Mouse (Mus musculus): Measurements from ENCODE around the gene B4galt5. TPM values are rescaled to one million over a fixed set of nuclear protein-coding genes. Genes with fewer than 3 reads are reported as not detected.
A peak's percentile ranks its signal among the peaks of the same experiment; 100 is the strongest.

The B4galt5 gene
- polyA plus RNA-seq, 1 experiment from 2014 or later = 14.8 TPM

GRCm38 (mm10) chr2:167326582-167326981 lies 22.4 kb downstream of the B4galt5 start:
- H3K36me3 ChIP-seq = no peaks in the 10 kb centered on the region
- no peak overlapping the region for H3K4me3 ChIP-seq
- ATAC-seq (ENCODE audit: insufficient number of reproducible peaks, low FRiP score, low TSS enrichment, low read depth) = no peak
- no peak overlapping the region for H3K4me2 ChIP-seq
- peaks cover 26% of the 10 kb centered on the region for H3K4me1 ChIP-seq
- no peak overlapping the region for H3K9ac ChIP-seq
- no peaks in the 10 kb centered on the region for H3K9me3 ChIP-seq
- no peak overlapping the region for H3K27ac ChIP-seq
- 67% methylated on average over 9 of the region's 9 CpGs for WGBS
- no peaks in the 10 kb centered on the region for H3K27me3 ChIP-seq

GRCm38 (mm10) chr2:167324151-167324930 lies 24.6 kb downstream of the B4galt5 start:
- Histone ChIP-seq H3K27me3 (no peaks in the 10 kb centered on the region), H3K4me2 (no peak overlapping the region), H3K9me3 (no peaks in the 10 kb centered on the region), H3K27ac (no peak overlapping the region), H3K4me1 (0 out of 2 replicates have a peak, but pooled peaks cover 8% of the 10 kb centered on the region), H3K4me3 (no peak overlapping the region), H3K9ac (no peak overlapping the region), H3K36me3 (no peaks in the 10 kb centered on the region)
- ATAC-seq (ENCODE audit: insufficient number of reproducible peaks, low FRiP score, low TSS enrichment, low read depth) = no peak
- 78% methylated on average over 10 of the region's 10 CpGs for WGBS

- H3K27ac ChIP-seq = no peak overlapping the region
- H3K4me1 ChIP-seq = 0 out of 2 replicates have a peak, but pooled peaks cover 3% of the 10 kb centered on the region
- no peaks in the 10 kb centered on the region for H3K9me3 ChIP-seq
- ATAC-seq (ENCODE audit: insufficient number of reproducible peaks, low FRiP score, low TSS enrichment, low read depth) = no peak
- H3K9ac ChIP-seq = no peak overlapping the region
- no peaks in the 10 kb centered on the region for H3K27me3 ChIP-seq
- 71% methylated on average over 3 of the region's 3 CpGs for WGBS
- H3K36me3 ChIP-seq = no peaks in the 10 kb centered on the region
- no peak overlapping the region for H3K4me3 ChIP-seq
- H3K4me2 ChIP-seq = no peak overlapping the region
Observed at GRCm38 (mm10) chr2:167323116-167323515, 25.9 kb downstream of the B4galt5 start.

- H3K9ac ChIP-seq = no peak overlapping the region
- no peak for ATAC-seq (ENCODE audit: insufficient number of reproducible peaks, low FRiP score, low TSS enrichment, low read depth)
- no peak overlapping the region for H3K27ac ChIP-seq
- H3K4me2 ChIP-seq = no peak overlapping the region
- peaks cover 7% of the 10 kb centered on the region for H3K4me1 ChIP-seq
- 91% methylated on average over 8 of the region's 8 CpGs for WGBS
- H3K36me3 ChIP-seq = no peaks in the 10 kb centered on the region
- H3K4me3 ChIP-seq = no peak overlapping the region
- H3K9me3 ChIP-seq = no peaks in the 10 kb centered on the region
- no peaks in the 10 kb centered on the region for H3K27me3 ChIP-seq
Observed at GRCm38 (mm10) chr2:167321372-167321771, 27.6 kb downstream of the B4galt5 start.

GRCm38 (mm10) chr2:167318981-167319380 lies 30.0 kb downstream of the B4galt5 start:
- Histone ChIP-seq H3K4me1 (peaks cover 24% of the 10 kb centered on the region), H3K4me2 (no peak overlapping the region), H3K36me3 (no peaks in the 10 kb centered on the region), H3K27ac (no peak overlapping the region), H3K9ac (no peak overlapping the region), H3K9me3 (no peaks in the 10 kb centered on the region), H3K4me3 (no peak overlapping the region), H3K27me3 (no peaks in the 10 kb centered on the region)
- 25% methylated on average over 5 of the region's 5 CpGs for WGBS
- ATAC-seq (ENCODE audit: insufficient number of reproducible peaks, low FRiP score, low TSS enrichment, low read depth) = no peak

- H3K9ac ChIP-seq = no peak overlapping the region
- WGBS = 42% methylated on average over 3 of the region's 3 CpGs
- no peak overlapping the region for H3K4me2 ChIP-seq
- no peaks in the 10 kb centered on the region for H3K9me3 ChIP-seq
- no peak overlapping the region for H3K4me3 ChIP-seq
- H3K4me1 ChIP-seq = peaks cover 34% of the 10 kb centered on the region
- H3K36me3 ChIP-seq = no peaks in the 10 kb centered on the region
- ATAC-seq (ENCODE audit: insufficient number of reproducible peaks, low FRiP score, low TSS enrichment, low read depth) = 0 out of 2 replicates have a peak, but pooled peaks have one; percentile 40
- no peak overlapping the region for H3K27ac ChIP-seq
- no peaks in the 10 kb centered on the region for H3K27me3 ChIP-seq
Observed at GRCm38 (mm10) chr2:167316724-167317187, 32.2 kb downstream of the B4galt5 start.

- Histone ChIP-seq H3K9me3 (no peaks in the 10 kb centered on the region), H3K4me1 (peaks cover 34% of the 10 kb centered on the region), H3K27ac (0 out of 2 replicates have a peak overlapping the region, but pooled peaks have one; percentile 2), H3K4me2 (no peak overlapping the region), H3K36me3 (peaks cover under 1% of the 10 kb centered on the region; the same call in 1 of the 2 replicates), H3K9ac (no peak overlapping the region), H3K27me3 (no peaks in the 10 kb centered on the region), H3K4me3 (no peak overlapping the region)
- no peak for ATAC-seq (ENCODE audit: insufficient number of reproducible peaks, low FRiP score, low TSS enrichment, low read depth)
- WGBS = 68% methylated on average over 8 of the region's 8 CpGs
Observed at GRCm38 (mm10) chr2:167314491-167314890, 34.5 kb downstream of the B4galt5 start.

- H3K4me1 ChIP-seq = peaks cover 34% of the 10 kb centered on the region
- no peak overlapping the region for H3K4me3 ChIP-seq
- no peak overlapping the region for H3K9ac ChIP-seq
- peak; percentile 81 for ATAC-seq (ENCODE audit: insufficient number of reproducible peaks, low FRiP score, low TSS enrichment, low read depth)
- H3K4me2 ChIP-seq = no peak overlapping the region
- H3K36me3 ChIP-seq = peaks cover 8% of the 10 kb centered on the region; the same call in 1 of the 2 replicates
- no peaks in the 10 kb centered on the region for H3K9me3 ChIP-seq
- H3K27ac ChIP-seq = 0 out of 2 replicates have a peak overlapping the region, but pooled peaks have one; percentile 2
- no peaks in the 10 kb centered on the region for H3K27me3 ChIP-seq
- 50% methylated on average over 13 of the region's 13 CpGs for WGBS
Observed at GRCm38 (mm10) chr2:167313501-167314326, 35.3 kb downstream of the B4galt5 start.

GRCm38 (mm10) chr2:167310121-167310520 lies 38.9 kb downstream of the B4galt5 start:
- peaks cover 30% of the 10 kb centered on the region for H3K36me3 ChIP-seq
- ATAC-seq (ENCODE audit: insufficient number of reproducible peaks, low FRiP score, low TSS enrichment, low read depth) = no peak
- H3K9me3 ChIP-seq = no peaks in the 10 kb centered on the region
- peaks cover 39% of the 10 kb centered on the region for H3K4me1 ChIP-seq
- no peak overlapping the region for H3K9ac ChIP-seq
- WGBS = 96% methylated on average over 1 of the region's 1 CpGs
- H3K27ac ChIP-seq = no peak overlapping the region
- no peak overlapping the region for H3K4me2 ChIP-seq
- no peak overlapping the region for H3K4me3 ChIP-seq
- no peaks in the 10 kb centered on the region for H3K27me3 ChIP-seq

GRCm38 (mm10) chr2:167309286-167309685 lies 39.7 kb downstream of the B4galt5 start:
- Histone ChIP-seq H3K27me3 (no peaks in the 10 kb centered on the region), H3K9ac (no peak overlapping the region), H3K27ac (no peak overlapping the region), H3K4me2 (no peak overlapping the region), H3K4me3 (no peak overlapping the region), H3K9me3 (no peaks in the 10 kb centered on the region), H3K36me3 (peaks cover 37% of the 10 kb centered on the region), H3K4me1 (peaks cover 30% of the 10 kb centered on the region)
- no peak for ATAC-seq (ENCODE audit: insufficient number of reproducible peaks, low FRiP score, low TSS enrichment, low read depth)
- WGBS = 81% methylated on average over 12 of the region's 12 CpGs

GRCm38 (mm10) chr2:167307716-167308115 lies 41.3 kb downstream of the B4galt5 start:
- Histone ChIP-seq H3K27me3 (no peaks in the 10 kb centered on the region), H3K9ac (no peak overlapping the region), H3K9me3 (no peaks in the 10 kb centered on the region), H3K4me1 (peaks cover 18% of the 10 kb centered on the region), H3K4me3 (no peak overlapping the region), H3K27ac (peak overlapping the region; percentile 58; the same call in 1 of the 2 replicates), H3K36me3 (peaks cover 52% of the 10 kb centered on the region), H3K4me2 (peak overlapping the region; percentile 2; the same call in 1 of the 2 replicates)
- no peak for ATAC-seq (ENCODE audit: insufficient number of reproducible peaks, low FRiP score, low TSS enrichment, low read depth)
- 35% methylated on average over 12 of the region's 12 CpGs for WGBS
